In the genomic region with DNA sequence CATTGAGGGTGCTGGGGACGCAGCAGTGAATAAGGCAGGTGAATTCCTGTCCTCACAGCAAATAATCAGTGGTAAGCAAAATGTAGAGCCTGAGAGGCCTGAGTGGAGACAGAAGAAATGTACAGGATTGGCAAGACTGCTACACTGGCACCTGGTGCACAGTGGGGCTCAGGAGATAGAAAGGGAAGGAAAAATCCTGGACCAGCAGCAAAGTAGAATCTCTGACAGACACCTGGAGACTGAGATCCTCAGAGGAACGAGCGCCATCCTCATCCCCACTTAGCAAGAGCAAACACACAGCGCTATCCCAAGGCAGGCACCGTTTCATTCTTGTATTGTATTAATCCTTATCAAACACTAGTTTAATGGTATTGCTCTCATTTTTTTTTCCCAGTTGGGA, we compare ENCODE assay signal across 30 mouse cellular contexts. TPM values are rescaled to one million over a fixed set of nuclear protein-coding genes. Genes with fewer than 3 reads are reported as not detected.
DNase-seq lines count a peak whose midpoint lies in the region; ATAC-seq lines count a peak whose summit lies in the region.
"Had no signal": no experiment of that assay in that cellular context is flagged by ENCODE, and none has a peak within 500 bp of the region (broad histone marks: within the 10 kb centered on the region; RNA-seq: fewer than 3 reads in every experiment).

No protein-coding gene starts in this region.

- WGBS in forebrain, embryonic 13.5 days, result 89% methylated on average over 5 of the region's 5 CpGs
- WGBS in forebrain, embryonic 14.5 days, result 87% methylated on average over 5 of the region's 5 CpGs

- H3K4me1 ChIP-seq in forebrain, embryonic 13.5 days, result peaks cover 7% of the 10 kb centered on the region
- H3K4me1 ChIP-seq in forebrain, embryonic 14.5 days (ENCODE audit: control insufficient read depth, insufficient read depth, low read length), result peaks cover 4% of the 10 kb centered on the region

- peak; percentile 55 to 66 for DNase-seq in cerebellum, adult 18-20 months
- no peak for DNase-seq in cerebellum, adult 11 months
- DNase-seq in forebrain, embryonic 14.5 days (ENCODE audit: low spot score), result no peak
- peak; percentile 72 for DNase-seq in cerebellum, adult 9-11 months
- DNase-seq in cerebellum, postnatal 25 days, result peak; percentile 72 to 73
- DNase-seq in heart, adult 8-10 months (ENCODE audit: low spot score), result no peak
- DNase-seq: adrenal gland, postnatal 10 days; adrenal gland, postnatal 36 days; B cell, adult 2 months; embryo, embryonic 11 days; forebrain, postnatal 0 days; gastrocnemius, postnatal 25 days; heart, adult 2 months; kidney, adult 18-20 months; kidney, adult 9 months had no signal

- no peaks in the 10 kb centered on the region for H3K9me3 ChIP-seq in forebrain, embryonic 13.5 days (replicated peaks)
- no peaks in the 10 kb centered on the region for H3K9me3 ChIP-seq in forebrain, embryonic 14.5 days (replicated peaks; ENCODE audit: control insufficient read depth, low read length)
- H3K9me3 ChIP-seq: embryonic facial prominence, embryonic 10.5 days; embryonic facial prominence, embryonic 13.5 days; forebrain, embryonic 12.5 days; hindbrain, embryonic 10.5 days; hindbrain, embryonic 13.5 days had no signal

- H3K27me3 ChIP-seq in forebrain, embryonic 13.5 days, result no peaks in the 10 kb centered on the region
- H3K27me3 ChIP-seq in forebrain, embryonic 14.5 days (replicated peaks; ENCODE audit: control insufficient read depth, insufficient read depth, low read length), result no peaks in the 10 kb centered on the region
- H3K27me3 ChIP-seq: CH12.LX; embryonic facial prominence, embryonic 13.5 days; Patski had no signal

- 0 out of 2 replicates have a peak overlapping the region, but pooled peaks have one; percentile 27 for H3K9ac ChIP-seq in forebrain, embryonic 13.5 days
- H3K9ac ChIP-seq in forebrain, embryonic 14.5 days (ENCODE audit: low read length), result no peak overlapping the region
- H3K9ac ChIP-seq: embryonic facial prominence, embryonic 13.5 days; forebrain, embryonic 12.5 days; forebrain, postnatal 0 days; hindbrain, embryonic 13.5 days had no signal

- H3K36me3 ChIP-seq in forebrain, embryonic 13.5 days (ENCODE audit: poor library complexity, severe bottlenecking), result no peaks in the 10 kb centered on the region
- H3K36me3 ChIP-seq in forebrain, embryonic 14.5 days (ENCODE audit: control insufficient read depth, insufficient read depth, low read length), result no peaks in the 10 kb centered on the region
- H3K36me3 ChIP-seq: embryonic facial prominence, embryonic 10.5 days; embryonic facial prominence, embryonic 13.5 days; forebrain, embryonic 12.5 days; G1E; hindbrain, embryonic 10.5 days; hindbrain, embryonic 13.5 days had no signal

- no peak overlapping the region for H3K27ac ChIP-seq in forebrain, embryonic 13.5 days
- no peak overlapping the region for H3K27ac ChIP-seq in forebrain, embryonic 14.5 days (ENCODE audit: low read depth, low read length)
- H3K27ac ChIP-seq: embryonic facial prominence, embryonic 10.5 days; embryonic facial prominence, embryonic 13.5 days; forebrain, embryonic 12.5 days; heart, adult 2 months; hindbrain, embryonic 10.5 days; hindbrain, embryonic 13.5 days; hindbrain, postnatal 0 days had no signal

- ATAC-seq in forebrain, embryonic 13.5 days, result no peak
- no peak for ATAC-seq in forebrain, embryonic 14.5 days
- no peak for ATAC-seq in megakaryocyte progenitor cell, adult 5-6 weeks (replicated peaks; ENCODE audit: poor library complexity)
- ATAC-seq: forebrain, postnatal 0 days; hindbrain, postnatal 0 days; inflammation-experienced regulatory T-cells, adult 6 months; intestine, embryonic 16.5 days; Patski had no signal

- H3K4me3 ChIP-seq in forebrain, embryonic 13.5 days, result no peak overlapping the region
- H3K4me3 ChIP-seq in forebrain, embryonic 14.5 days (ENCODE audit: low read depth, low read length), result no peak overlapping the region
- H3K4me3 ChIP-seq: embryonic facial prominence, embryonic 10.5 days; embryonic facial prominence, embryonic 13.5 days; erythroblast, embryonic 14.5 days; forebrain, embryonic 12.5 days; heart, adult 2 months; hindbrain, embryonic 10.5 days; hindbrain, embryonic 13.5 days had no signal

- no peak overlapping the region for H3K4me2 ChIP-seq in forebrain, embryonic 13.5 days
- H3K4me2 ChIP-seq in forebrain, embryonic 14.5 days (ENCODE audit: low read length), result no peak overlapping the region
- H3K4me2 ChIP-seq: embryonic facial prominence, embryonic 13.5 days; forebrain, embryonic 12.5 days; heart, embryonic 11.5 days; hindbrain, embryonic 13.5 days had no signal

RNA-seq across cellular contexts. Expression of a gene that starts 13.1 kb away (rescaled TPM):
- 18.9 and 21.9 TPM in 2 replicates for polyA plus RNA-seq in forebrain, embryonic 13.5 days (2015; fragmentation: Nextera tagmentation; extraction: Ambion mirVana)
- 15.7 and 22.3 TPM in 2 replicates for polyA plus RNA-seq in forebrain, embryonic 14.5 days (2014; fragmentation: Nextera tagmentation; extraction: Ambion mirVana)
- 0.12 and 1.5 TPM in 2 replicates for total RNA-seq in megakaryocyte progenitor cell, adult 5-6 weeks (2015)
- 0.03 and 0.12 TPM in 2 replicates for total RNA-seq in megakaryocyte progenitor cell, adult 5-6 weeks (2017)
- under 1 TPM; 0.27 to 0.66 (median 0.51) TPM for total RNA-seq in heart, adult 8-10 months (2022)

RNA-seq across cellular contexts. Expression of a gene that starts 13.4 kb away (rescaled TPM):
- 20.5 and 25.6 TPM in 2 replicates for polyA plus RNA-seq in forebrain, embryonic 13.5 days (2015; fragmentation: Nextera tagmentation; extraction: Ambion mirVana)
- 9.7 and 11.1 TPM in 2 replicates for polyA plus RNA-seq in forebrain, embryonic 14.5 days (2014; fragmentation: Nextera tagmentation; extraction: Ambion mirVana)
- 55.8 and 70.2 TPM in 2 replicates for total RNA-seq in megakaryocyte progenitor cell, adult 5-6 weeks (2015)
- total RNA-seq in megakaryocyte progenitor cell, adult 5-6 weeks (2017), result 35.7 and 50.4 TPM in 2 replicates
- 10 to 100 TPM; 61.9 to 68.0 (median 66.0) TPM for total RNA-seq in heart, adult 8-10 months (2022)

RNA-seq across cellular contexts. Expression of a gene that starts 37.1 kb away (rescaled TPM):
- 5.0 and 7.5 TPM in 2 replicates for polyA plus RNA-seq in forebrain, embryonic 13.5 days (2015; fragmentation: Nextera tagmentation; extraction: Ambion mirVana)
- polyA plus RNA-seq in forebrain, embryonic 14.5 days (2014; fragmentation: Nextera tagmentation; extraction: Ambion mirVana), result 6.9 and 9.7 TPM in 2 replicates
- total RNA-seq in megakaryocyte progenitor cell, adult 5-6 weeks (2015), result 20.2 and 31.3 TPM in 2 replicates
- total RNA-seq in megakaryocyte progenitor cell, adult 5-6 weeks (2017), result 25.6 and 26.8 TPM in 2 replicates
- 10 to 100 TPM; 11.8 to 14.5 (median 12.7) TPM for total RNA-seq in heart, adult 8-10 months (2022)

RNA-seq across cellular contexts. Expression of a gene that starts 38.5 kb away (rescaled TPM):
- polyA plus RNA-seq in forebrain, embryonic 13.5 days (2015; fragmentation: Nextera tagmentation; extraction: Ambion mirVana), result 12.9 and 15.5 TPM in 2 replicates
- polyA plus RNA-seq in forebrain, embryonic 14.5 days (2014; fragmentation: Nextera tagmentation; extraction: Ambion mirVana), result 12.0 and 16.8 TPM in 2 replicates
- total RNA-seq in megakaryocyte progenitor cell, adult 5-6 weeks (2015), result 18.7 and 19.4 TPM in 2 replicates
- 31.6 and 38.2 TPM in 2 replicates for total RNA-seq in megakaryocyte progenitor cell, adult 5-6 weeks (2017)
- 10 to 100 TPM; 16.1 to 19.5 (median 17.9) TPM for total RNA-seq in heart, adult 8-10 months (2022)

RNA-seq across cellular contexts. Expression of a gene that starts 39.2 kb away (rescaled TPM):
- 39.1 and 44.8 TPM in 2 replicates for polyA plus RNA-seq in forebrain, embryonic 13.5 days (2015; fragmentation: Nextera tagmentation; extraction: Ambion mirVana)
- 24.1 and 29.1 TPM in 2 replicates for polyA plus RNA-seq in forebrain, embryonic 14.5 days (2014; fragmentation: Nextera tagmentation; extraction: Ambion mirVana)
- total RNA-seq in megakaryocyte progenitor cell, adult 5-6 weeks (2015), result 5.7 and 7.4 TPM in 2 replicates
- 2.9 and 6.7 TPM in 2 replicates for total RNA-seq in megakaryocyte progenitor cell, adult 5-6 weeks (2017)
- 1 to 10 TPM; 3.8 to 4.7 (median 4.3) TPM for total RNA-seq in heart, adult 8-10 months (2022)

Comparison
In these comparisons a context has a peak if more than half of its experiments do, and no peak if none do; other contexts are left out.
1. DNase-seq: peak in cerebellum, adult 18-20 months (2 of 2), cerebellum, adult 9-11 months (single experiment) and cerebellum, postnatal 25 days (2 of 2); none in cerebellum, adult 11 months (single experiment), forebrain, embryonic 14.5 days (single experiment) and heart, adult 8-10 months (single experiment).